Mouse (Mus musculus) hindbrain, embryonic 11.5 days (tissue): ENCODE measurements around the gene Aanat. TPM values are rescaled to one million over a fixed set of nuclear protein-coding genes. Genes with fewer than 3 reads are reported as not detected.
A peak's percentile ranks its signal among the peaks of the same experiment; 100 is the strongest.

Experiments used
- ATAC-seq: fragments of 200-750 bp; cut with Nextera tagmentation; 2 replicates; pipeline ENCODE4 v1.8.0; 2017; ENCODE audit warnings: mild to moderate bottlenecking, moderate TSS enrichment, moderate library complexity; ENCODE audit not compliant: low FRiP score
- DNase-seq: peaks from one replicate; pipeline ENCODE4 v3.0.0-alpha.2; 2015; ENCODE audit warnings: low spot score
- H3K27ac ChIP-seq: fragments of 300-500 bp; sonication (generic); 2 replicates; pipeline ENCODE4 v1.5.1; 2014; ENCODE audit warnings: mild to moderate bottlenecking, low read depth, low read length
- H3K27me3 ChIP-seq: fragments of 300-500 bp; sonication (generic); 2 replicates; pipeline ENCODE4 v1.6.1; 2014; ENCODE audit warnings: mild to moderate bottlenecking, low read length, moderate library complexity, mixed read lengths; ENCODE audit not compliant: control insufficient read depth, insufficient read depth
- H3K36me3 ChIP-seq: fragments of 300-500 bp; sonication (generic); 2 replicates; pipeline ENCODE4 v1.6.1; 2014; ENCODE audit warnings: mild to moderate bottlenecking, low read length, moderate library complexity, mixed read lengths; ENCODE audit not compliant: control insufficient read depth, insufficient read depth
- H3K4me1 ChIP-seq: fragments of 300-500 bp; sonication (generic); replicated peaks from 2 replicates; pipeline ENCODE4 v1.6.1; 2014; ENCODE audit warnings: low read length, mixed read lengths; ENCODE audit not compliant: control insufficient read depth, insufficient read depth
- H3K4me2 ChIP-seq: fragments of 300-500 bp; sonication (generic); replicated peaks from 2 replicates; pipeline ENCODE4 v1.6.1; 2014; ENCODE audit warnings: mild to moderate bottlenecking, low read depth, low read length
- H3K4me3 ChIP-seq: fragments of 300-500 bp; sonication (generic); 2 replicates; pipeline ENCODE4 v1.5.1; 2014; ENCODE audit warnings: low read depth, low read length
- H3K9ac ChIP-seq: fragments of 300-500 bp; sonication (generic); 2 replicates; pipeline ENCODE4 v1.6.1; 2014; ENCODE audit warnings: low read depth, low read length
- H3K9me3 ChIP-seq: fragments of 300-500 bp; sonication (generic); 2 replicates; pipeline ENCODE4 v1.6.1; 2016; ENCODE audit warnings: low read length; ENCODE audit not compliant: control insufficient read depth
- WGBS: fragments of 180-500 bp; shearing (Covaris S2); extraction: QIAGEN DNeasy Blood & Tissue Kit; methylation state at CpG from one replicate; pipeline ENCODE4 v1.1.7; 2014; 5-methylcytosine and 5-hydroxymethylcytosine counted together
- polyA plus RNA-seq: library from polyadenylated mRNA; unstranded; fragments of >200 nt; fragmentation: Nextera tagmentation; extraction: Ambion mirVana; gene quantifications from 2 replicates; pipeline ENCODE4 v1.2.1, GENCODE M21; 2014

The Aanat gene
- polyA plus RNA-seq, 1 experiment from 2014 or later, result not detected

- WGBS, result under 1% methylated on average over 89 of the region's 91 CpGs
These were observed 5.4 kb upstream of the Aanat start for GRCm38 (mm10) chr11:116580711-116581375.

GRCm38 (mm10) chr11:116581376-116581814, 4.8 kb upstream of the Aanat start, which contains the start of gene Ube2o:
TSS of gene Ube2o (minus strand) at chr11:116581447.
- H3K36me3 ChIP-seq, result no peaks in the 10 kb centered on the region
- no peaks in the 10 kb centered on the region for H3K9me3 ChIP-seq
- WGBS, result 1% methylated on average over 35 of the region's 51 CpGs
- peak within 1 kb of the TSS; percentile 89 for H3K27ac ChIP-seq
- peak within 1 kb of the TSS; percentile 97 for H3K4me3 ChIP-seq
- peak within 1 kb of the TSS; percentile 97 for H3K9ac ChIP-seq
- no peaks in the 10 kb centered on the region; the same call in 1 of the 2 replicates for H3K4me1 ChIP-seq
- peak within 1 kb of the TSS; percentile 79 for H3K4me2 ChIP-seq
- H3K27me3 ChIP-seq, result no peaks in the 10 kb centered on the region
- ATAC-seq (peak; percentile 86), DNase-seq (peak; percentile 94)

More at GRCm38 (mm10) chr11:116580711-116581375, 5.4 kb upstream of the Aanat start:
- DNase-seq (peak; percentile 69), ATAC-seq (peak; percentile 73)
- H3K4me3 ChIP-seq, result peak overlapping the region; percentile 97
- peak overlapping the region; percentile 79 for H3K4me2 ChIP-seq
- peak overlapping the region; percentile 89 for H3K27ac ChIP-seq
- H3K36me3 ChIP-seq, result no peaks in the 10 kb centered on the region
- H3K9me3 ChIP-seq, result no peaks in the 10 kb centered on the region
- H3K27me3 ChIP-seq, result no peaks in the 10 kb centered on the region
- peak overlapping the region; percentile 97 for H3K9ac ChIP-seq
- H3K4me1 ChIP-seq, result no peaks in the 10 kb centered on the region; the same call in 1 of the 2 replicates

GRCm38 (mm10) chr11:116585682-116586081, 550 bp upstream of the Aanat start:
- Histone ChIP-seq H3K4me3 (no peak overlapping the region), H3K9ac (no peak overlapping the region), H3K4me2 (no peak overlapping the region), H3K4me1 (0 out of 2 replicates have a peak, but pooled peaks cover 2% of the 10 kb centered on the region), H3K27me3 (no peaks in the 10 kb centered on the region), H3K27ac (no peak overlapping the region), H3K36me3 (no peaks in the 10 kb centered on the region), H3K9me3 (no peaks in the 10 kb centered on the region)
- ATAC-seq, result no peak
- 76% methylated on average over 6 of the region's 6 CpGs for WGBS
- no peak for DNase-seq

- H3K9me3 ChIP-seq, result no peaks in the 10 kb centered on the region
- 0 out of 2 replicates have a peak, but pooled peaks cover 2% of the 10 kb centered on the region for H3K4me1 ChIP-seq
- peak; percentile 43; the same call in 1 of the 2 replicates for ATAC-seq
- H3K4me2 ChIP-seq, result peak overlapping the region; percentile 21; the same call in 1 of the 2 replicates
- H3K27me3 ChIP-seq, result no peaks in the 10 kb centered on the region
- no peaks in the 10 kb centered on the region for H3K36me3 ChIP-seq
- no peak overlapping the region for H3K27ac ChIP-seq
- 23% methylated on average over 23 of the region's 23 CpGs for WGBS
- peak; percentile 89 for DNase-seq
- H3K9ac ChIP-seq, result no peak overlapping the region
- H3K4me3 ChIP-seq, result no peak overlapping the region
These were observed 784 bp downstream of the Aanat start for GRCm38 (mm10) chr11:116586801-116587631.

- H3K27me3 ChIP-seq, result no peaks in the 10 kb centered on the region
- WGBS, result 37% methylated on average over 14 of the region's 14 CpGs
- H3K4me1 ChIP-seq, result 0 out of 2 replicates have a peak, but pooled peaks cover 2% of the 10 kb centered on the region
- H3K27ac ChIP-seq, result no peak overlapping the region
- H3K9me3 ChIP-seq, result no peaks in the 10 kb centered on the region
- no peak overlapping the region for H3K4me2 ChIP-seq
- no peaks in the 10 kb centered on the region for H3K36me3 ChIP-seq
- peak; percentile 51 for DNase-seq
- no peak overlapping the region for H3K4me3 ChIP-seq
- ATAC-seq, result peak; percentile 59; the same call in 1 of the 2 replicates
- H3K9ac ChIP-seq, result no peak overlapping the region
These were observed 2.8 kb downstream of the Aanat start for GRCm38 (mm10) chr11:116589020-116589531.

GRCm38 (mm10) chr11:116589574-116589973, 3.3 kb downstream of the Aanat start:
- Histone ChIP-seq H3K36me3 (no peaks in the 10 kb centered on the region), H3K4me2 (no peak overlapping the region), H3K4me3 (no peak overlapping the region), H3K4me1 (0 out of 2 replicates have a peak, but pooled peaks cover 2% of the 10 kb centered on the region), H3K9me3 (no peaks in the 10 kb centered on the region), H3K27ac (no peak overlapping the region), H3K9ac (no peak overlapping the region), H3K27me3 (no peaks in the 10 kb centered on the region)
- no peak for DNase-seq
- 66% methylated on average over 8 of the region's 8 CpGs for WGBS
- ATAC-seq, result no peak

GRCm38 (mm10) chr11:116591621-116592020, 5.4 kb downstream of the Aanat start:
- WGBS, result 87% methylated on average over 4 of the region's 4 CpGs
- Histone ChIP-seq H3K9ac (no peak overlapping the region), H3K9me3 (no peaks in the 10 kb centered on the region), H3K36me3 (no peaks in the 10 kb centered on the region), H3K27me3 (no peaks in the 10 kb centered on the region), H3K4me3 (no peak overlapping the region), H3K27ac (no peak overlapping the region), H3K4me2 (no peak overlapping the region), H3K4me1 (0 out of 2 replicates have a peak, but pooled peaks cover 2% of the 10 kb centered on the region)
- ATAC-seq (no peak), DNase-seq (no peak)

- ATAC-seq, result peak; percentile 65
- DNase-seq, result peak; percentile 98
- no peak overlapping the region for H3K4me3 ChIP-seq
- H3K27ac ChIP-seq, result no peak overlapping the region
- H3K9me3 ChIP-seq, result no peaks in the 10 kb centered on the region
- no peak overlapping the region for H3K9ac ChIP-seq
- H3K36me3 ChIP-seq, result no peaks in the 10 kb centered on the region
- H3K27me3 ChIP-seq, result no peaks in the 10 kb centered on the region
- H3K4me1 ChIP-seq, result 0 out of 2 replicates have a peak, but pooled peaks cover 2% of the 10 kb centered on the region
- no peak overlapping the region for H3K4me2 ChIP-seq
These were observed 6.2 kb downstream of the Aanat start for GRCm38 (mm10) chr11:116592428-116592827.
